Mouse (Mus musculus): Measurements from ENCODE around the gene Apoc4. TPM values are rescaled to one million over a fixed set of nuclear protein-coding genes. Genes with fewer than 3 reads are reported as not detected.

Gene Apoc4
- polyA plus RNA-seq, 1 experiment from 2014 or later: 2.8 TPM

- Histone ChIP-seq H3K4me2 (replicated peaks; ENCODE audit: low read depth) (no peak overlapping the region), H3K4me1 (replicated peaks; ENCODE audit: control insufficient read depth, insufficient read depth) (no peaks in the 10 kb centered on the region; the same call in 1 of the 2 replicates), H3K27me3 (ENCODE audit: control insufficient read depth, insufficient read depth, low read length) (no peaks in the 10 kb centered on the region), H3K4me3 (ENCODE audit: low read depth, low read length) (no peak overlapping the region), H3K36me3 (ENCODE audit: control insufficient read depth, insufficient read depth, low read length) (peaks cover 9% of the 10 kb centered on the region), H3K9ac (ENCODE audit: low read length) (no peak overlapping the region), H3K9me3 (ENCODE audit: control insufficient read depth, low read length) (peaks cover 6% of the 10 kb centered on the region; the same call in 1 of the 2 replicates), H3K27ac (replicated peaks) (no peak overlapping the region)
- no peak for DNase-seq (ENCODE audit: low spot score)
- TF ChIP-seq CTCF (IDR thresholded peaks at IDR 0.05; ENCODE audit: low read depth) (no peak), EP300 (optimal IDR thresholded peaks at IDR 0.05) (no peak)
- no peak for ATAC-seq (ENCODE audit: low FRiP score, low TSS enrichment)
- WGBS: 83% methylated on average over 4 of the region's 4 CpGs
Observed at GRCm38 (mm10) chr7:19717346-19717745, 36.1 kb upstream of the Apoc4 start.

- WGBS: 81% methylated on average over 2 of the region's 2 CpGs
- Histone ChIP-seq H3K27ac (replicated peaks) (no peak overlapping the region; the same call in 1 of the 2 replicates), H3K9ac (ENCODE audit: low read length) (no peak overlapping the region), H3K4me3 (ENCODE audit: low read depth, low read length) (no peak overlapping the region), H3K4me1 (replicated peaks; ENCODE audit: control insufficient read depth, insufficient read depth) (no peaks in the 10 kb centered on the region; the same call in 1 of the 2 replicates), H3K36me3 (ENCODE audit: control insufficient read depth, insufficient read depth, low read length) (peaks cover 12% of the 10 kb centered on the region), H3K4me2 (replicated peaks; ENCODE audit: low read depth) (no peak overlapping the region), H3K27me3 (ENCODE audit: control insufficient read depth, insufficient read depth, low read length) (no peaks in the 10 kb centered on the region), H3K9me3 (ENCODE audit: control insufficient read depth, low read length) (peaks cover 6% of the 10 kb centered on the region; the same call in 1 of the 2 replicates)
- no peak for TF ChIP-seq CTCF (IDR thresholded peaks at IDR 0.05; ENCODE audit: low read depth)
- ATAC-seq (ENCODE audit: low FRiP score, low TSS enrichment) (no peak), DNase-seq (ENCODE audit: low spot score) (no peak)
Observed at GRCm38 (mm10) chr7:19716822-19717221, 35.5 kb upstream of the Apoc4 start.

DNA sequence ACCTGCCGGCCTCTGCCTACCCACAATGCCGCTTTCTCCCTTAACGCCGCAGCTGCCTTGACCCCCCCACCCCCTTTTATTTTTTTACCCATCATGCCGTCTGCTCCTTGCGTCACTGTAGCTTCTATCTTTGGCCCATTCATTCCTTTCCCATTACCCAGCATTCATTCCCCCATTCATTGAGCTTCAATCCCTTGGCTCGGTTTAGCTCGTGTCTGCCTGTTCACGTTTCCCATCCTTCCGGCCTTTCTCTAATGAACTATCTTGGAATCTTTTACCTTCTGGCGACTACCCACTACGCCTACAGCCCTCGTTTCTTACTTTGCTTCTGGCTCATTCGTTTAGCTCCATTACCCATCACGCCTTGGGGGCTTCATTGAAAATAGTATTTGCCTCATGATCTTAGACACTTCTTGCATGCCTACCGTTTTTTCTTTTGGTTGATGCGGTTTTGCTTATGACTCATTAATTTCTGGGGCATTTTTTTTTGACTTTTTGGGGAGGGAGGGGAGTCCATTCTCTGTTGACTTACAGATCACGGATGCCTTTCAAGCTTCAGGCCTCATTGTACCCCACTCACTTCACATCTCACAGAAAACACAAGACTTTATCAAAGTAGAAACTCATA, 34.9 kb upstream of the Apoc4 start:
- TF ChIP-seq CTCF (IDR thresholded peaks at IDR 0.05; ENCODE audit: low read depth): no peak
- peak; percentile 42 for TF ChIP-seq EP300 (optimal IDR thresholded peaks at IDR 0.05)
- H3K4me2 ChIP-seq (replicated peaks; ENCODE audit: low read depth): peak overlapping the region; percentile 47
- 5% methylated on average over 18 of the region's 18 CpGs for WGBS
- H3K4me1 ChIP-seq (replicated peaks; ENCODE audit: control insufficient read depth, insufficient read depth): no peaks in the 10 kb centered on the region; the same call in 1 of the 2 replicates
- peak overlapping the region; percentile 83 for H3K27ac ChIP-seq (replicated peaks)
- DNase-seq (ENCODE audit: low spot score) (no peak), ATAC-seq (ENCODE audit: low FRiP score, low TSS enrichment) (no peak)
- no peaks in the 10 kb centered on the region for H3K27me3 ChIP-seq (ENCODE audit: control insufficient read depth, insufficient read depth, low read length)
- peaks cover 15% of the 10 kb centered on the region for H3K36me3 ChIP-seq (ENCODE audit: control insufficient read depth, insufficient read depth, low read length)
- no peak overlapping the region for H3K9ac ChIP-seq (ENCODE audit: low read length)
- H3K4me3 ChIP-seq (ENCODE audit: low read depth, low read length): peak overlapping the region; percentile 22
- peaks cover 2% of the 10 kb centered on the region; the same call in 1 of the 2 replicates for H3K9me3 ChIP-seq (ENCODE audit: control insufficient read depth, low read length)

DNA sequence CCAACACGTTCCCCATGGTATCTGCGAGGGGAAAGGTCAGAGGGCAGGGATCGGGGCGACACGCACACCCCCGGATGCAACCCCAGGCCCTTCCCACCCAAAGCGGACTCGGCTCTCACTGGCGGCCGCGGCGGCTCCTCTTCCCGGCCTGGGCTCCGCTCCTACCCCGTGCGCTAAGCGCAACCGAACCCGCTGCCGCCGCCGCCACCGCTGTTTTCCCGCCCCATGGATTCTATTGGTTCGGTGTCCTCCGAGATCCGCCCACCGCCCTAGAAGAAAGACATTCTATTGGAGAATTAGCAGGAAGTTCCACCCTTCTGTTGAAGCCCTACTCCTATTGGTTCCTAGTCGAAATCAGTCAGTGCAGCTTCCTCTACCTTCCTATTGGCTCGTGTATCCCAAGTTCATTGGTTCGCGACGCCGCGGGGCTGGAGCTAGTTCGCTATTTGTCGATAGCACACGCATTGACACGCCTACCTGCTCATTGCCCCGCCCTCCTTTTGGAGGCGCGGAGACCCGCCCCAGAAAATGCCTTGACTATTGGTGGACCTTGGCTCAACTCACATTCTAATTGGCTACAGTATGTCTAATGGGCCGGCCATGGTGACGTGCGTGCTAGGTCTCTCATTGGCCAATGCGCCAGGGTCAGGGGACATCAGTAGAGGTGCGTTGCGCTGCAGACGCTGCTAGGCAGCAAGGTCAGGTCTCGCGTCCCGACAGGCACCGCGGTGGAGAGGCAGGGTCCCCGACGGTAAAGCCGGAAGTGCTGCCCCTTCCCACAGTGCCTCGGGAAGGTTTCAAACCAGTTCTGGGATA, 34.2 kb upstream of the Apoc4 start, which contains the start of gene Tomm40:
Gene Tomm40, minus strand, starts transcription at position 200 of the 816 bp plus-strand sequence.
- Histone ChIP-seq H3K9me3 (ENCODE audit: control insufficient read depth, low read length) (no peaks in the 10 kb centered on the region), H3K27me3 (ENCODE audit: control insufficient read depth, insufficient read depth, low read length) (no peaks in the 10 kb centered on the region), H3K27ac (replicated peaks) (peak within 1 kb of the TSS; percentile 83), H3K9ac (ENCODE audit: low read length) (peak within 1 kb of the TSS; percentile 94), H3K4me1 (replicated peaks; ENCODE audit: control insufficient read depth, insufficient read depth) (no peaks in the 10 kb centered on the region; the same call in 1 of the 2 replicates), H3K4me3 (ENCODE audit: low read depth, low read length) (peak within 1 kb of the TSS; percentile 92), H3K4me2 (replicated peaks; ENCODE audit: low read depth) (peak within 1 kb of the TSS; percentile 97), H3K36me3 (ENCODE audit: control insufficient read depth, insufficient read depth, low read length) (peaks cover 19% of the 10 kb centered on the region)
- TF ChIP-seq CTCF (IDR thresholded peaks at IDR 0.05; ENCODE audit: low read depth) (no peak), EP300 (optimal IDR thresholded peaks at IDR 0.05) (no peak)
- peak; percentile 99 for ATAC-seq (ENCODE audit: low FRiP score, low TSS enrichment)
- WGBS: under 1% methylated on average over 56 of the region's 59 CpGs
- DNase-seq (ENCODE audit: low spot score): peak; percentile 99

DNA sequence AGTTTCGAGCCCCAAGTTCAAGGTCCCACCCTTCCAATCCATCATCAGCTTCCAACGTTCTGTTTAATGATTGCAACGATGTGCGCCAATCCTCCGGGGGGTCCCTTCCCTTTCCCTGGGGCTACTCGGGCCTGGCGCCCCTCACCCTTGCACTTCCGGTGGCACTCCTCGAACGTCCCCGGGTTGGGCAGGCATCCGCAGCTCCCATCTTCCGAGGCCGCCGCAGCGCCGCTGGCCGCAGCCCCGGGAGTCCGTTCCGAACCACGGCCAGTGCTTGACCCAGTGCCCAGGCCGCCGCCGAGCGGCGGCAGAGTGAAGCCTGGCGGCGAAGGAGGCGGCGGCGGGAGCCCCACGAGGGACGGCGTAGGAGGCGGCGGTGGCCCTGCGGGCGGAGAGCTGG, 33.6 kb upstream of the Apoc4 start:
- Histone ChIP-seq H3K9me3 (ENCODE audit: control insufficient read depth, low read length) (no peaks in the 10 kb centered on the region), H3K4me3 (ENCODE audit: low read depth, low read length) (peak overlapping the region; percentile 92), H3K4me2 (replicated peaks; ENCODE audit: low read depth) (peak overlapping the region; percentile 97), H3K27me3 (ENCODE audit: control insufficient read depth, insufficient read depth, low read length) (no peaks in the 10 kb centered on the region), H3K9ac (ENCODE audit: low read length) (peak overlapping the region; percentile 94), H3K27ac (replicated peaks) (peak overlapping the region; percentile 80), H3K36me3 (ENCODE audit: control insufficient read depth, insufficient read depth, low read length) (peaks cover 21% of the 10 kb centered on the region), H3K4me1 (replicated peaks; ENCODE audit: control insufficient read depth, insufficient read depth) (no peaks in the 10 kb centered on the region; the same call in 1 of the 2 replicates)
- WGBS: 0% methylated on average over 39 of the region's 39 CpGs
- TF ChIP-seq CTCF (IDR thresholded peaks at IDR 0.05; ENCODE audit: low read depth) (no peak), EP300 (optimal IDR thresholded peaks at IDR 0.05) (no peak)
- no peak; the same call in 1 of the 2 replicates for ATAC-seq (ENCODE audit: low FRiP score, low TSS enrichment)
- DNase-seq (ENCODE audit: low spot score): peak; percentile 35

All from stomach, postnatal 0 days (tissue).